Mouse (Mus musculus) limb, embryonic 15.5 days (tissue): ENCODE results near the gene Gm20388. TPM values are rescaled to one million over a fixed set of nuclear protein-coding genes. Genes with fewer than 3 reads are reported as not detected.

Experiments used
- ATAC-seq: fragments of 200-750 bp; cut with Nextera tagmentation; 2 replicates; pipeline ENCODE4 v1.8.0; 2017; ENCODE audit warnings: low read depth, moderate TSS enrichment; ENCODE audit not compliant: insufficient number of reproducible peaks, low FRiP score, low TSS enrichment
- H3K27ac ChIP-seq: fragments of 300-500 bp; sonication (generic); 2 replicates; pipeline ENCODE4 v1.5.1; 2015; ENCODE audit warnings: moderate library complexity, mild to moderate bottlenecking, inconsistent platforms
- H3K27me3 ChIP-seq: fragments of 300-500 bp; sonication (generic); 2 replicates; pipeline ENCODE4 v1.6.1; 2015; ENCODE audit warnings: inconsistent platforms
- H3K36me3 ChIP-seq: fragments of 300-500 bp; sonication (generic); 2 replicates; pipeline ENCODE4 v1.6.1; 2015; ENCODE audit warnings: inconsistent platforms
- H3K4me1 ChIP-seq: fragments of 300-500 bp; sonication (generic); 2 replicates; pipeline ENCODE4 v1.6.1; 2015; ENCODE audit warnings: inconsistent platforms
- H3K4me2 ChIP-seq: fragments of 300-500 bp; sonication (generic); 2 replicates; pipeline ENCODE4 v1.6.1; 2015; ENCODE audit warnings: mild to moderate bottlenecking, inconsistent platforms
- H3K4me3 ChIP-seq: fragments of 300-500 bp; sonication (generic); 2 replicates; pipeline ENCODE4 v1.5.1; 2015; ENCODE audit warnings: mild to moderate bottlenecking, inconsistent platforms
- H3K9ac ChIP-seq: fragments of 300-500 bp; sonication (generic); 2 replicates; pipeline ENCODE4 v1.6.1; 2015; ENCODE audit warnings: inconsistent platforms
- H3K9me3 ChIP-seq: fragments of 300-500 bp; sonication (generic); 2 replicates; pipeline ENCODE4 v1.6.1; 2016; ENCODE audit warnings: inconsistent platforms
- WGBS: fragments of 180-500 bp; shearing (Covaris S2); methylation state at CpG from one replicate; pipeline ENCODE4 v1.1.7; 2015; 5-methylcytosine and 5-hydroxymethylcytosine counted together
- polyA plus RNA-seq: library from polyadenylated mRNA; unstranded; fragments of >200 nt; fragmentation: Nextera tagmentation; extraction: Ambion mirVana; gene quantifications from 2 replicates; pipeline ENCODE4 v1.2.1, GENCODE M21; 2015

Gene Gm20388
- polyA plus RNA-seq, 1 experiment from 2014 or later, result 4.9 TPM

DNA sequence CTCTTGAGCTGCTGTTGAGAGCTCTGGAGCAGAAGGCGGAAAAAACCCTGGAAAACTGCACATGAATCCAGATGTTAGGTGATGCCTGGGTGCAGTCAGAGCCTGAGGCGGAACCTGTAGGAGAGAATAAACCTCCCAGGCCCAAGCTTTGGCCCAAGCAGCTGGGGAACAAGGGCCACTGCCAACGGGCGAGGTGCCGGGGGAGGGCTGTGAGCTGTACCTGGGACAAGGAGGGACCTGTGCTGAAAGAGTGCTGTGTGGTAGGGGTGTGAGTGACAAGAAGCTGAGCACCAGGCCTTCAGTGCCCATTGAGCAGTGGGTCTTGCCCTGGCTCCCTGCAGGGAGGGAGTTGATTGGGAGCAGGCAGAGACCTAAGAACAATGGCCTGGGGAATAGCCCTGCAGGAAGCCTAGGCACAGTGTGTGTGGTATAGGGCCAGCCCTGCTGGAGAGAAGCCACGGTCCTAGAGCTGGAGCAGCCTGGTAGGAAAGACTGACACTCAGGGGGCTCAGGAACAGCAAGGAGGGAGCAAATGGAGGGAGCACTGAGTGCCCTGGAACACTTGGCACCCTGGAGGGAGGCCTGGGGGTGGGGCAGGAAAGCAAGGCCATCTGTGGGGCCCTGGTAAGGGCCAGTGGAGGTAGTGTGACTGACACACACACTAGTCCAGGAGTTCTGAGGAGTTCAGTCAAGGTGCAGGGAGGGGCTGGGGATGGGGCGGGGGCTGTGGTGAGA is 2056.2 kb downstream of the Gm20388 start:
- peak overlapping the region; percentile 8; the same call in 1 of the 2 replicates for H3K9ac ChIP-seq
- ATAC-seq, result peak; percentile 62

DNA sequence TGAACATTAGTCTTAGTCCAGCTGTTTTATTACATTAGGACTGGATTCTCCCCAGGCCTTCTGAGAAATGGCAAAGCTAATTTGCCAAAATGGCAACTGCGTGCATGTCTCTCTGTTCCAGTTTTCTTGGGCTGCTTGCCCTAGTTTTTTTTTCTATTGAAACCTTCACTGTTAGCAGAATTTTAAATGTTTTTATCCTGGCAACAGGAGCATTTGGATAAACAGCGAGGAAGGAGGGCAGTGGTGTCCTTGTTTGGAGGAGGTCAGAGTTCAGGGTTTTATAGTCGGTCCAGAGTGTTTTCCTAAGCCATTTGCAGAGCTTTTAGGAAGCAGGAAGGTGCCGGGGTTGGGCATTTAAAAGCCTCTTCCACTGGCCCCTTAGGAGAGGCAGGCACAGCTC is 2057.3 kb downstream of the Gm20388 start:
- Histone ChIP-seq H3K4me1 (peaks cover 63% of the 10 kb centered on the region), H3K36me3 (0 out of 2 replicates have a peak, but pooled peaks cover 5% of the 10 kb centered on the region), H3K27me3 (no peaks in the 10 kb centered on the region), H3K4me3 (no peak overlapping the region), H3K27ac (peak overlapping the region; percentile 66), H3K9me3 (no peaks in the 10 kb centered on the region), H3K9ac (no peak overlapping the region), H3K4me2 (no peak overlapping the region)
- ATAC-seq, result no peak
- WGBS, result 27% methylated on average over 4 of the region's 4 CpGs

More for the DNA sequence above, 2056.2 kb downstream of the Gm20388 start:
- WGBS, result 40% methylated on average over 7 of the region's 7 CpGs
- Histone ChIP-seq H3K4me3 (no peak overlapping the region), H3K9me3 (no peaks in the 10 kb centered on the region), H3K27me3 (no peaks in the 10 kb centered on the region), H3K36me3 (0 out of 2 replicates have a peak, but pooled peaks cover 5% of the 10 kb centered on the region), H3K4me1 (peaks cover 63% of the 10 kb centered on the region), H3K4me2 (no peak overlapping the region), H3K27ac (peak overlapping the region; percentile 66)

DNA sequence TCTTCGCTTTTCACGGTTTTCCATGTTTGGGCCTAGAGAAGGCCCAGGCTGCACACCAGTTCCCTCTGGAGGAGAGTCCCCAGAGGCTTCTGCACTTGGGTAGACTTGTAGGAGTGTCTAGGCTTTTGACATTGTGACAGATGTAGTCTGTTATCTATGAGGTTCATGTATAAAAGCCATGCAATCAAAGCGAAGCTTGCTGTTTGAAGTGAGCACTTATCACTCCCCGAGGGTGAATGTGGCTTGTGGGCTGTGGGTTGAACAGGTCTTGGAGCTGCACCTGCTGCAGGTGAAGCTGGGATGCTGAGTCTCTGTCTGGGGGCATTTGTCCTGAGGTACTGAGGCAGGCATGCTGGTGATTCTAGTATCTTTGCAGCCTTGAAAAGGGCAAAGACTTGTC is 2057.9 kb downstream of the Gm20388 start:
- Histone ChIP-seq H3K4me3 (no peak overlapping the region), H3K9ac (no peak overlapping the region), H3K4me1 (peaks cover 62% of the 10 kb centered on the region), H3K9me3 (no peaks in the 10 kb centered on the region), H3K4me2 (no peak overlapping the region), H3K27me3 (no peaks in the 10 kb centered on the region), H3K36me3 (0 out of 2 replicates have a peak, but pooled peaks cover 5% of the 10 kb centered on the region), H3K27ac (peak overlapping the region; percentile 66)
- no peak for ATAC-seq
- 53% methylated on average over 4 of the region's 4 CpGs for WGBS

DNA sequence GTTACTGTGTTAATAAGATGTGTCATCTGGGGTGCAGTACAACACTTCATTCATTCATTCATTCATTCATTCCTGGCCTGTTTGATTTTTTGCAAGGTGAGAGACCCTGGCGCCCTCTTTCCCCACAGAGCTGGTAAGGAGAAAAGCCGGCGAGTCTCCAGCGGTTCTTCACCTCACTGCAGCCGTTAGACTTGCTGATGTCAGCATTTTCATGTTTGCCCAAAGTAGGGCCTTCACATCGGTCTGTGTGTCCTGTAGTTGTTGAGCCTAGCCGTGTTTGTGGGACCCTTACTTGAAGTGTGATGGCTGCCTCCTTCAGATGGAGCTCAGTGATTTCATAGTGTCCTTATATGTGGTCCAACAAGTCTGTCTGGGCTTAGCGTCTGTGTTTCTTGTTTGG is 2059.6 kb downstream of the Gm20388 start:
- H3K4me1 ChIP-seq, result peaks cover 48% of the 10 kb centered on the region
- no peaks in the 10 kb centered on the region for H3K9me3 ChIP-seq
- no peak for ATAC-seq
- H3K27ac ChIP-seq, result no peak overlapping the region
- no peak overlapping the region for H3K4me3 ChIP-seq
- peaks cover 20% of the 10 kb centered on the region for H3K36me3 ChIP-seq
- no peak overlapping the region for H3K9ac ChIP-seq
- no peak overlapping the region for H3K4me2 ChIP-seq
- 80% methylated on average over 8 of the region's 8 CpGs for WGBS
- no peaks in the 10 kb centered on the region for H3K27me3 ChIP-seq

DNA sequence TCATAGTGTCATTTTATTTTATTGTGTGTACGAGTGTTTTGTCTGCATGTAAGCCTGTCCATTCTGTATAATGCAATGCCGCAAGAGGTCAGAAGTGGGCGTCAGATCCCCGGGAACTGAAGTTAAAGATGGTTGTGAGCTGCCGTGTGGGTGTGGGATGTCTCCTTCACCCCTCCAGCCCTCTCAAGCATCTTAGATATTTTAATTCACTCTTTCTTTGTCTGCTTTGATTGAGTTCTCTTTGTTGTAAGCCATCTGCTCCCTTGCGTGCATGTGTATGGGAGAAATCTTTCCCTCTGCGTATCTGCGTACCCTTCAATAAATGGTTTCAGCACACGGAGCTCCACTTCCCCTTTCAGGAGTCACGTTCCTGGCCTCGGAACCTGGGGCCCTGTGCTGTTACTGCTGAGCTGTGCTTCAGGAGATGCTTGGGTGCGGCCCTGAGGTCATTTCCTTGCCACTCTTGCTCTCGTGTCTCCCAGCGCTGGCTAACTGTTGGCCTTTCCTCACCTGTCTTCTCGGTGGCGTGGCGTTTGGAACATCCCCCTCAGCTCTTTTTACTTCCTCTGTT is 2060.9 kb downstream of the Gm20388 start:
- H3K27ac ChIP-seq, result no peak overlapping the region
- no peak overlapping the region for H3K4me2 ChIP-seq
- H3K9me3 ChIP-seq, result no peaks in the 10 kb centered on the region
- no peak overlapping the region for H3K4me3 ChIP-seq
- peaks cover 34% of the 10 kb centered on the region for H3K36me3 ChIP-seq
- WGBS, result 71% methylated on average over 17 of the region's 17 CpGs
- no peak overlapping the region for H3K9ac ChIP-seq
- H3K4me1 ChIP-seq, result peaks cover 36% of the 10 kb centered on the region
- H3K27me3 ChIP-seq, result no peaks in the 10 kb centered on the region
- ATAC-seq, result no peak

DNA sequence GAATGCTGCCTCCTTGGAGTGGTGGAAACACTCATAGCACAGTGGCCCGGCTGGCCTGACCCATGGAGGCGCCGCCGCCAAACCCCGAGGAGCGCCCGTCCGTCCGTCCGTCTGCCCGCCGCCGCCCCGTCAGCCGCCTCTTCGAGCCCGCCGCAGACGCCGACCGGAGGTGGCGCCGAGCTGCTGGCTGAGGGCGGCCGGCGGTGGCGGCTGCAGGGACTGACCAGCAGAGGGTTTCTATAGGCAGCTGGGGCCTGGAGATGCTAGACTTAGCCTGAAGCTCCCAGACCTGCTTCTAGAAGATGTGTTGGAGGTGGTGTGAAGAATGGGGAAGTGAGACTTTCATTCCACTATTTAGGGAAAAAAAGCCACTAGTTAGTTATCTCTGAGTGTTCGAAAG is 2063.3 kb downstream of the Gm20388 start:
- peaks cover 14% of the 10 kb centered on the region for H3K4me1 ChIP-seq
- no peak for ATAC-seq
- H3K9ac ChIP-seq, result no peak overlapping the region
- H3K27ac ChIP-seq, result no peak overlapping the region
- 96% methylated on average over 28 of the region's 28 CpGs for WGBS
- H3K4me3 ChIP-seq, result no peak overlapping the region
- H3K4me2 ChIP-seq, result no peak overlapping the region
- no peaks in the 10 kb centered on the region for H3K9me3 ChIP-seq
- peaks cover 53% of the 10 kb centered on the region for H3K36me3 ChIP-seq
- no peaks in the 10 kb centered on the region for H3K27me3 ChIP-seq

DNA sequence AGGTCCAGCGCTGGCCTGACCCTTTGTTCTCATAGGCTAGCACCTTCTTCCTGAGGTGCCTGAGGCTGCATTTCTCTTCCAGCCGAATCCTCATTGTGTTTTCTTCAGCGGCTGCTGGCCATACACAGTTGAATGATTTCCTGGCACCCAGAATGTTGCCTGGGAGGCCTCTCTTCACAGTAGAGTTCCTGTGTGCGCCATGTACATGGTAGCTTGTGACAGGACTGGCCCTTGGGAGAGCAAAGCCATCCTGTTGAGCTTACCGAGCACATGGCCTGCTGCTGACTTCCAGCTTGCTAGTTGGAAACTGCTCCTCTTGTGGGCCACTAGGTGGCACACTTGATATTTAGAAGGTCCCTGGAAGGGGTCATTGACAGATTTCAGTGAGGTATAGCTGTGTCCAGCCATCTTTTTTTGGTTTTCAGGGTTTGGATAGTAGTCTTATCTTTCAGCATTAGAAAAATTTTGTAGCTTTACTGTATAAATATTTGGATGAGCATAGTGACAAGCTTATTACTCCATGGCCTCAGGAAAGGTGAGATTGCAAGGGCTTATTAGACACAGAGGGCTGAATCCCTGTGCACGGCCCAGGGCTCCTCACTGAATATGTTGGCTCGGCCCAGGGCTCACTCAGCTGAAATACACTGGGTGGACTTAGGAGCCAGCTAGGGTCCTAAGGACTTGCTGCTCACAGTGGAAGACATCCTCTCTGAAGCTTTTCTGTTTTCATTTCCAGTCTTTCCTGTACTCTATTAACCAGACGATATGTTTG is 2067.4 kb downstream of the Gm20388 start:
- WGBS, result 72% methylated on average over 8 of the region's 8 CpGs
- Histone ChIP-seq H3K4me1 (no peaks in the 10 kb centered on the region), H3K36me3 (peaks cover 82% of the 10 kb centered on the region), H3K4me2 (no peak overlapping the region), H3K9ac (no peak overlapping the region), H3K27ac (no peak overlapping the region), H3K4me3 (no peak overlapping the region), H3K27me3 (no peaks in the 10 kb centered on the region), H3K9me3 (no peaks in the 10 kb centered on the region)
- ATAC-seq, result no peak

DNA sequence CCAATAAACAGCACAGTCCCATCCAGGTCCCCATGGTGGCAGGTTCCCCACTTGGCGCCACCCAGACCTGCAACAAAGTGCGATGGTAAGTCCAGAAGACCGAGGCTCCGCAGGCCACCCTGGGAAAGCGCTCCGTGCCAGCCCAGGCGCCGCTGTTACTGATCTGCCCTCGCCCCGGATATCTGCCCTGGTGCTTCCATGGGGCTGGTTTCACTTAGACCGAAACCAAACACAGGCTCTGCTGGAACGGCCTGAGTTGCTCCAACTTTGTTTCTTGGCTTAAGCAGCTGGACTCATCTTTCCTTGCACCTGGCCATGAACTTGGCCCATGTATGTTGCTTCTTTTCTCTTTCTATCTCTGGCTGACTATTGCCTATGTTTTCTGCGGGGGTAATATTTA is 2068.0 kb downstream of the Gm20388 start:
- Histone ChIP-seq H3K27ac (no peak overlapping the region), H3K27me3 (no peaks in the 10 kb centered on the region), H3K36me3 (peaks cover 88% of the 10 kb centered on the region), H3K4me2 (no peak overlapping the region), H3K4me3 (no peak overlapping the region), H3K4me1 (no peaks in the 10 kb centered on the region), H3K9me3 (no peaks in the 10 kb centered on the region), H3K9ac (no peak overlapping the region)
- no peak for ATAC-seq
- WGBS, result 94% methylated on average over 13 of the region's 13 CpGs

DNA sequence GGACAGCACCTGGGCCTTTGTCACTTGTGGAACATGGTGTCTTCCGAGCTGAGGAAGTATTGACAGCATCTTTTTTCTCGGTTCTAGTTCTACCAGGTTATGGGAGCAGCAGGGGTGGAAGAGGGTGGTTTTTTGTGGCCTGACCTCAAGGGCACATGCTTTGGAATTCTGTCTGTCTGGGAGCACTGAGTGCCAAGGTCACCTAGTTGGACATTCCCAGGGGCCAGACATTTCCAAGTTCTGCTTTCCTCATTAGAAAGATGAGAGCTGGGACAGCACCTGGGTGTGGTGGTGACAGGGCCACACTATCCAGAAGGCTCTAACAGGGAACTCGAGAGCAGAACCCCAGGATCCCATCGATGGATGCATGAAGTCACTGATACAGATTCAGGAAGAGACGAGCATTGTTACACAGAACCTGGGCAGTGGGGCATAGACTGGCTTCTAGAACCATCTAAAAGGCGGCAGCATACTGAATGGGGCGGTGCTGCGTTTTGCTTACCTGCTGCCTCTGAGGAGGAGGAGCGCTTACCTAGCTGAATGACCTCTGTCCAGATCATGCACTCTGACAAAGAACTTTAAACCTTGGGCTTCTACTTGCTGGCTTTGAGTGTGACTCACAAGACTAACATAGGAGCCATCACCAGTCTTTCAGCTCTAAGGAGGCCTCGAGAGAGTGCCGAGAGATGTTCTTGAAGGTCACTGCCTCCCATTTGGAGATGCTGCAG is 2070.3 kb downstream of the Gm20388 start:
- no peak for ATAC-seq
- Histone ChIP-seq H3K4me1 (no peaks in the 10 kb centered on the region), H3K4me3 (no peak overlapping the region), H3K9me3 (no peaks in the 10 kb centered on the region), H3K36me3 (peaks cover 82% of the 10 kb centered on the region), H3K27ac (no peak overlapping the region), H3K9ac (no peak overlapping the region), H3K4me2 (no peak overlapping the region), H3K27me3 (no peaks in the 10 kb centered on the region)
- 91% methylated on average over 11 of the region's 11 CpGs for WGBS

DNA sequence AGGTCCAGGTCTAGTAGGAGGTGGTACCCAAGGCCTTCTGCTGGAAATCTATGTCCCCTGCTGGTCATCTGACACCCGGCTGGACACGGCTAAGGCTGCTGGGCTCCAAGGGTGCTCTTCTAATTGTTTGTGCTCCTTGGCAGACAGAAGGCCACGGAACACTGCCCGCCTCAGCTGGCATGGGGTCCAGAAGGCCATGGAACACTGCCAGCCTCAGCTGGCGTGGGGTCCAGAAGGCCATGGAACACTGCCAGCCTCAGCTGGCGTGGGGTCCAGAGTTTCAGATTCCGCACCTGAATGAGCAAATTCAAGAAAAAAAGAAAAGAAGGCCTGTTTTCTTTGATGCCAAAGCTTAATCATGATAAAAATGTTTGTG is 2070.9 kb downstream of the Gm20388 start:
- no peak for ATAC-seq
- no peaks in the 10 kb centered on the region for H3K27me3 ChIP-seq
- peaks cover 78% of the 10 kb centered on the region for H3K36me3 ChIP-seq
- no peak overlapping the region for H3K4me3 ChIP-seq
- no peaks in the 10 kb centered on the region for H3K9me3 ChIP-seq
- 71% methylated on average over 7 of the region's 7 CpGs for WGBS
- no peak overlapping the region for H3K9ac ChIP-seq
- no peaks in the 10 kb centered on the region for H3K4me1 ChIP-seq
- H3K4me2 ChIP-seq, result no peak overlapping the region
- no peak overlapping the region for H3K27ac ChIP-seq

DNA sequence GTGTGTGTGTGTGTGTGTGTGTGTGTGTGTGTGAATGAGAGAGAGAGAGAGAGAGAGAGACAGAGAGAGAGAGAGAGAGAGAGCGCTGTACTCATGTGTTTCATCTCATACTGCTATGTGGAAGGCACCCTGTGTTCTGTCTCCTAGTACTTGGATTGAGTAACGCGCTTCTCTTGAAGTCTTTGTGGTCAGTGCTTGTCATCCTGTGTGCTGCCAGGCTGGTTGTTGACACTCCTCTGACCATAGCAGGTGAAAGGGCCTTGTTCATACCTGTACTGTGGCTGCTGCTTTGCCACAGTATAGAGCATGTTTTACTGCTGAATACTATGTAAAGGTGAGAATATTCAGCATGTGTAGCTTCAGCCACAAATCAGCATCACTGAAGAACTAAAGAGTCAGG is 2075.0 kb downstream of the Gm20388 start:
- no peak for ATAC-seq
- no peaks in the 10 kb centered on the region for H3K27me3 ChIP-seq
- H3K9ac ChIP-seq, result no peak overlapping the region
- H3K4me2 ChIP-seq, result no peak overlapping the region
- H3K4me3 ChIP-seq, result no peak overlapping the region
- peaks cover 81% of the 10 kb centered on the region for H3K36me3 ChIP-seq
- WGBS, result 100% methylated on average over 3 of the region's 3 CpGs
- H3K4me1 ChIP-seq, result 0 out of 2 replicates have a peak, but pooled peaks cover 2% of the 10 kb centered on the region
- no peak overlapping the region for H3K27ac ChIP-seq
- no peaks in the 10 kb centered on the region for H3K9me3 ChIP-seq
